Mouse (Mus musculus): ENCODE results near the gene Lsamp.

Lsamp gene

GRCm38 (mm10) chr16:39984205-39984634 lies at the start of gene Lsamp:
TSS of gene Lsamp (plus strand) at chr16:39984361.
- DNase-seq (ENCODE audit: low spot score): peak; percentile 19

- no peak for DNase-seq (ENCODE audit: low spot score)
These were observed 26.5 kb upstream of the Lsamp start for GRCm38 (mm10) chr16:39957686-39958085.

GRCm38 (mm10) chr16:39972712-39973111 lies 11.4 kb upstream of the Lsamp start:
- DNase-seq (ENCODE audit: low spot score): no peak

GRCm38 (mm10) chr16:39984635-39985291 lies 602 bp downstream of the Lsamp start:
- no peak for DNase-seq (ENCODE audit: low spot score)

GRCm38 (mm10) chr16:39988466-39988865 lies 4.3 kb downstream of the Lsamp start:
- no peak for DNase-seq (ENCODE audit: low spot score)

- no peak for DNase-seq (ENCODE audit: low spot score)
These were observed 10.7 kb downstream of the Lsamp start for GRCm38 (mm10) chr16:39994821-39995220.

GRCm38 (mm10) chr16:40008800-40009199 lies 24.6 kb downstream of the Lsamp start:
- DNase-seq (ENCODE audit: low spot score): no peak

- no peak for DNase-seq (ENCODE audit: low spot score)
These were observed 26.9 kb downstream of the Lsamp start for GRCm38 (mm10) chr16:40011106-40011505.

GRCm38 (mm10) chr16:40022611-40023010 lies 38.5 kb downstream of the Lsamp start:
- no peak for DNase-seq (ENCODE audit: low spot score)

- no peak for DNase-seq (ENCODE audit: low spot score)
These were observed 52.6 kb downstream of the Lsamp start for GRCm38 (mm10) chr16:40036719-40037118.

- no peak for DNase-seq (ENCODE audit: low spot score)
These were observed 75.4 kb downstream of the Lsamp start for GRCm38 (mm10) chr16:40059546-40059945.

GRCm38 (mm10) chr16:40059968-40060367 lies 75.8 kb downstream of the Lsamp start:
- no peak for DNase-seq (ENCODE audit: low spot score)

- DNase-seq (ENCODE audit: low spot score): no peak
These were observed 76.3 kb downstream of the Lsamp start for GRCm38 (mm10) chr16:40060491-40060890.

- DNase-seq (ENCODE audit: low spot score): no peak
These were observed 91.4 kb downstream of the Lsamp start for GRCm38 (mm10) chr16:40075556-40075955.

- DNase-seq (ENCODE audit: low spot score): no peak
These were observed 96.1 kb downstream of the Lsamp start for GRCm38 (mm10) chr16:40080224-40080623.

GRCm38 (mm10) chr16:40104329-40104728 lies 120.2 kb downstream of the Lsamp start:
- DNase-seq (ENCODE audit: low spot score): no peak

- no peak for DNase-seq (ENCODE audit: low spot score)
These were observed 198.8 kb downstream of the Lsamp start for GRCm38 (mm10) chr16:40182918-40183317.

GRCm38 (mm10) chr16:40187987-40188590 lies 203.9 kb downstream of the Lsamp start:
- DNase-seq (ENCODE audit: low spot score): no peak

- peak; percentile 34 for DNase-seq (ENCODE audit: low spot score)
These were observed 210.2 kb downstream of the Lsamp start for GRCm38 (mm10) chr16:40194401-40194800.

- no peak for DNase-seq (ENCODE audit: low spot score)
These were observed 210.7 kb downstream of the Lsamp start for GRCm38 (mm10) chr16:40194839-40195238.

GRCm38 (mm10) chr16:40228627-40229026 lies 244.5 kb downstream of the Lsamp start:
- DNase-seq (ENCODE audit: low spot score): no peak

- DNase-seq (ENCODE audit: low spot score): no peak
These were observed 248.9 kb downstream of the Lsamp start for GRCm38 (mm10) chr16:40233066-40233465.

GRCm38 (mm10) chr16:40234151-40234895 lies 250.2 kb downstream of the Lsamp start:
- DNase-seq (ENCODE audit: low spot score): no peak

Measured in ovary, adult 18-20 months (tissue).